Mouse (Mus musculus) layer of hippocampus, postnatal 14 days (tissue): ENCODE results near the gene Pgpep1. TPM values are rescaled to one million over a fixed set of nuclear protein-coding genes. Genes with fewer than 3 reads are reported as not detected.

Experiments used
- DNase-seq, 2 experiments: peaks; one replicate each; pipeline ENCODE4 v3.0.0; 2021 to 2022; ENCODE audit warnings: low spot score in 2 of 2, mixed read lengths in 1 of 2
- total RNA-seq, 2 experiments: library from RNA; stranded (reverse); gene quantifications; 2 replicates each; pipeline ENCODE4 v1.2.3; 2021

Pgpep1 gene
- total RNA-seq, 2 experiments from 2014 or later, result 25.9 to 30.8 TPM

DNA sequence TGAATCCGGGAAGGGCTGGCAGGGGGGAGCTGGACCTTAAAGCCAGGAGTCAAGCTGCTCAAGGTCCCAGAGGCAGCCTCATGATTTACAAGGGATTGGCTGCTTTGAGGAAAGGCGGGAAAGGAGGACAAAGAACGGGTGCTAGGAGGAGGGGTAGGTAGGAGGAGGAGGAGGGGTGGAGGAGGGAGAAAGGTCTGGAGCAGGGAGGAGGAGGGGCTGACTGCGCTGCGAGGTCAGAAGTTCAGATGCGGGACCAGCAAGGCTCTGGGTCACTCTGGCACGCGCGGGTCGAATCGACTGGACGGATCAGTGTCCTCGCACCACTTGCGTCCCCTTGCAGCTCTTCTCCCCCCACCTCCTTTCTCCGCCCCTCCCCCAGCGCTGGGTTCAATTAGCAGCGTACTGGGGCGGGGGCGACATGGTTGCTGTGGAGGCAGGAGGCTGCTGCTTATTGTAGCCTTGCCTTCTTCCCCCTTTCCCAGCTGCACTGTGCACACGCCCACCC lies 31.6 kb upstream of the Pgpep1 start:
- DNase-seq, result no peak

- no peak for DNase-seq
Observed at GRCm38 (mm10) chr8:70691230-70691629, 31.0 kb upstream of the Pgpep1 start.

- DNase-seq, result no peak
Observed at GRCm38 (mm10) chr8:70689892-70690390, 29.8 kb upstream of the Pgpep1 start.

- no peak for DNase-seq
Observed at GRCm38 (mm10) chr8:70688136-70688535, 27.9 kb upstream of the Pgpep1 start.

DNA sequence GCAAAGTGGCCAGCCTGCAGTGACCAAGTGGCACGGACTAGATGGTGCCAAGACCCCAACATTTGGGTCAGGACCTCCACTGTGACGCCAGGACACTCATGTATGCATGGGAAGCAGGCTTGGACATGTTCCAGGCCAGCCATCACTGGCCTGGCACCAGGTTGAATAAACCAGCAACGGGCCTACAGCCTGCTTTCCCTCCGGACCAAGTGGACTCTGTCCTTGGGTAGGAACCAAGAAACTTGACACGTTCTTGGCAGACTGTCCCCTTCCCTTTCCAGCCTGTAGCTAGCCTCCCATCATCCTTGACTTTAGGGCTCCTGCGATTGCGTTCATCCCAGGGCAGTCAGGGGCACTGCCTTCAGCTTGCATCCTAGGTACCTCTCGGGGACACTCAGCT lies 27.4 kb upstream of the Pgpep1 start:
- DNase-seq, result no peak

GRCm38 (mm10) chr8:70684291-70684690 lies 24.1 kb upstream of the Pgpep1 start:
- no peak for DNase-seq

- no peak for DNase-seq
Observed at GRCm38 (mm10) chr8:70682692-70683091, 22.5 kb upstream of the Pgpep1 start.

- DNase-seq, result no peak
Observed at GRCm38 (mm10) chr8:70682193-70682592, 22.0 kb upstream of the Pgpep1 start.

GRCm38 (mm10) chr8:70681410-70681809 lies 21.2 kb upstream of the Pgpep1 start:
- DNase-seq, result no peak

DNA sequence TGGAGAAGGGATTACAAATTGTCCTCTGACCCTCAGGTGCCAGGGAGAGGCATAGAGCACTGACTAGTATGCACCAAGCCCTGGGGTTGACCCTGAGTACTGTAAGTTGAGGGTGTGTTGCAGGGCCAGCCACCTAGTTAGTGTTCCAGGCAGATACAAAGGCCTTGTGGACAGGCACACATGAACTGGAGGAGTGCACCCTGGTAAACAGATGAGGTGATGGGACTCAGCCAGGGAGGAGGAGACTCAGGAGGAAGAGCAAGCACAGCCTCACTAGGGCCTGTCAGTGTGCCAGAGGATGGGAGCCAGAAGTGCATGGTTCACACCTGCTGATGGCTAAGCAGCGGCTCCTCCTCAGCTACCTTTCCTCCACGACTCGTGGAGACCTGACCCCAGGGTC lies 19.9 kb upstream of the Pgpep1 start:
- no peak for DNase-seq

DNA sequence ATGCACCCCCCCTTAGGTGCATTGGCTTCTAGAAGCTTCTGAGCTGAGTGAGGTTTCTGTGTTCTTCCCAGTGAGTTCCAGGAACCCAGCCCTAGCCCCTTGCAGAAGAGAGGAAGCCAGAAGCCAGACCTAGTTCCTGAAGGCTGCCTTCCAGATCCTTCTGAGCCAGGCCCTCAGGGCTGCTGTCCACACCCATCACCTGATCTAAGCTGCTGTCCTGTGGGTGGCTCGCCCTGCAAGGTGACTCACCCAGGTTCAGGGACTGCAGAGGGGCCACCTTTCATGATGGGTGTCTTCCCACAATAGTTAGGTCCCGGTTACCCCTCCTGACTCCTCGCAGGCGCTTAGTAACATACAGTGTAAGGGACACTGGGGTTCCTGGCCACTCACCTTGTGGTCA lies 19.2 kb upstream of the Pgpep1 start:
- DNase-seq, result no peak

DNA sequence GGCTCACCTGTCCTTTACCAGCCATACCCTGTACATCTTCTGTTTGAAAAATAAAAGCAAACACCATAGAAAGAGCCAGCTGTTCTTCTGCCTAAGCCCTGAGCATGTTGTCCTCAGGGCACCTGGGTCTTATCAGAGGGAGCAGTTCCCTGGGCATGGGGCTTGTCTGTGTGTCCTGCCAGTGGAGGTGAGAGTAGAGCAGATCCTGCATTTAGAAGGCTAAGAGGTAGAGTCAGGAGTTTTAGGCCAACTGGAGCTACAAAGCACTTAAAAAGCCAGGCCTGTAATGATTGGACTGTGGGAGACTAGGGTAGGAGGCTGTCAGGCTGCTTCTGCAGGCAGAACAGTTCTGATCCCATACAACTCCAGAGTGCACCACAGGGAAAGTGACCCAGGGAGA lies 18.5 kb upstream of the Pgpep1 start:
- DNase-seq, result no peak

DNA sequence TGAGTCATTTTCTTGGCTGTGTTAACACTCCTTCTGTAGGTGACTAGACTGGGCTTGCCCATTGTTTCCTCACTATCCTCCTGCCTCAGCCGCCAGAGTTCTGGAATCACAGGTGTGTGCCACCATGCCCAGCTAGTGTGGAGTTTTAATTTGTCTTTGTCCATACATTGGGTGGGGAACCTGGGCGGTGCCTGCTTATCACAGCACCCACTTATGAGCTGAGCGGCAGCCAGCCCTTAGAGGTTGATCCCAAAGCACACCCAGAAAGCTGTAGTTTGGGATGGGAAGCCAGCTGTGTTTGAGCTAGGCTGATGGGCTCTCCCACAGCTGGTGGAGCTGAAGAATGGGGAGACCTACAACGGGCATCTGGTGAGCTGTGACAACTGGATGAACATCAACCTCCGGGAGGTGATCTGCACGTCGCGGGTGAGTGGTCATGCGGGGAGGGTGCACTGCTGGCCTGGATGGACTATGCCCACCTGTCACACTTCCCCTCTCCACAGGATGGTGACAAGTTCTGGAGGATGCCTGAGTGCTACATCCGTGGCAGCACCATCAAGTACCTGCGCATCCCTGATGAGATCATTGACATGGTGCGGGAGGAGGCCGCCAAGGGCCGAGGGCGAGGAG lies 17.4 kb upstream of the Pgpep1 start:
- no peak for DNase-seq

GRCm38 (mm10) chr8:70675336-70675735 lies 15.1 kb upstream of the Pgpep1 start:
- DNase-seq, result no peak

DNA sequence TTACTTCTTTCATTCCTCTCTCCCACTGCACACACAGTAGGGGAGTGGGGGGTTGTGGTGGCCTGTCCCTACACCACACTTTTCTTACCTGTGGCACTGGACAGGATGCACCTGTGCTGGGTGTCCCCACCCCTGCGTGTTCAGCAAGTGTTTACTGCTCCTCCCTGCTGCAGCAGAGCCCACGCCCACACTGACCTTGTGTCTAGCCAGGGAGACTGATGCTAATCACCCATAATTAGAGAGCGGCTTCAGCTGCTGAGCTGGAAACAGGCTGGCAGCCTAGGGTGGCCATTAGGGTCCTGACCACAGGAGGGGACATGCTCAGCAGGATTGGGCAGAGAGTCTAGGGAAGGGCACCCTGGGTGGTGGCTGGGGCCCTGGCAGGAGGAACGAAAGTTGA lies 14.5 kb upstream of the Pgpep1 start:
- no peak for DNase-seq

DNA sequence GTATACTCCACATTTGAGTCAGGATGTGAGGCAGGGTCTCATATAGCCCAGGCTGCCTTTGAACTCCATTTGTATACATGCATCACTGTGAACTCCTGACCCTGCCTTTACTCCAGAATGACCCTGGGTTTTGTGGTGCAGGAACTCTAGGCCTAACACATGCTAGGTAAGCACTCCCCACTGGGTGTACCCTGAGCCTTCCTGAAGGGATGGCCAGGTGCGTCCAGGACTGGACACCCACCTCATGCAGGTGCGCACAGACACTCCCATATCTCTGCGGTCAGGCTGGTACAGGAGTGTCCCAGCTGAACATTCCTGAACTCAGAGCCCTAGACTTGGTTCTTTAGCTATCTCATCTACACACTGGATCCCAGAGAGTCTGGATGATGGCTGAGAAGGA lies 13.9 kb upstream of the Pgpep1 start:
- no peak for DNase-seq

DNA sequence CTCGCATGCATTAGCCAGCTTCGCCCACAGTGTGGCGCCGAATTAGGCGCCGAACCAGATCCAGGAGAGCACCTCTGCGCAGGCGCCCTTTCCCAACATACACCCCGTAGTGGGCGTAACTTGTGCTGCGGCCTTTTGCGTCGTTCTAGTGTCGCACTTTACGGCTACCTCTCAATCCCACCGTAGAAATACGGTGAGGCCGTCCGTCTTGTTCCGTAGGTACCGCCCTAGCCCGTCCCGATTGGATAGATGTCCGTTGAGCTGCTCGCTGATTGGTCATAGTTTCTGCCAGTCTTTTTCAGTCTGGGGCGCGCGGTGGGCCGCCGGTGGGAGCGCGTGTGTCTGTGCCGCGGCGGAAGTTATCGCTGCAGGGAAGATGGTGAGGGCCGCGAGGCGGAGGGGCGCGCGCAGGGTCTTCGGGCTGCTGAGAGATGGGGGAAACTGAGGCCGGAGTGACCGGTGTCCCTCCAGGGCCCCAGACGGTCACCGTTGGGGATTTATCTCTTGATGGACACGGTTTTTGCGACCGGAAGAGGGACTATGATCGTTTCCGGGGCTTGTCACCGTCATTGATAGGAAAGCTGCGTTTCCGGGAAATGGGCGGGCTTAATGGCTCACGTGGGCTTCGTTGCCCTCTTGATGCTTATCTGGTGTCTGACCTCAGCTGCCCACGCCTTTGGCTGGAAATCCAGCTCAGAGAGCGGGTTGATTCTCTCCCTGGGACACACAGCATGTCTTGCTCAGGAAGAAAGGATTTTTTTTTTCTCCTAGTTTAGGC lies 13.1 kb upstream of the Pgpep1 start, which contains the start of gene Lsm4:
Lsm4 (plus strand) TSS at position 170 of the 778 bp plus-strand sequence.
- peak; percentile 99 to 100 for DNase-seq

GRCm38 (mm10) chr8:70672325-70673078 lies 12.3 kb upstream of the Pgpep1 start:
- DNase-seq, result no peak

DNA sequence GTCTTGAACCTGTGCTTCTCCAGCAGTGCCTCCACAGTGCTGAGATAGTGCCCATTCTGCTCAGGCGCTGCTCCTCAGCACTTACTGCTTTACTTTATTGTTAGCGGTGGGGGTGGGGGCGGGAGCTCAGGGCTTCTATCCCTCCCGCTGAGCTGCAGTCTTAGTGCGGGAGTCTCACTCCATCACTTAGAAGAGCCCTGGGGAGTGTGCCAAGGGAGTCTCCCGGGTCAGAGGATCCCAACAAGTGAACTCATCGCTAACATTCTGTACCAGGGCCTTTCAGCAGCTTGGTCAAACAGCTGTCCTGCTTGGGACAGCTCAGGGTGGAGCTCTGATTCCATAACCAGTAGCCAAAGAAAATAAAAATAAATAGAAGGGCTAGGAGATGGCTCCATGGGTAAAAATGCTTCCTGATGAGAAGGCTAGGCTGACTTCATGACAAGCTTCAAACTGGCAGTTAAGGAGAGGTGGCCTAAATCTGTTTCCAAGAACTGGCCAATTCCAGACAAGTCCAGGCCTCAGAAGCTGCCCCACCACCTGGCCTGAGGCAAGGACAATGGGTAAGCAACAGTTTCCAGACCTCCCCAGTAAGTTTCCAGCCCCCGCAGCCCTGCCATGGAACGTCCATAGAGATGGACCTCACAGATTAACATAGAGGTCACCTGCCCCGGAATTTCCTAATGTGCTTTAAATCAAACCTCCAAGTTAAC lies 11.6 kb upstream of the Pgpep1 start:
- no peak for DNase-seq

- DNase-seq, result peak in 1 of 2 experiments; percentile 77
Observed at GRCm38 (mm10) chr8:70667071-70667470, 6.9 kb upstream of the Pgpep1 start.

GRCm38 (mm10) chr8:70665599-70665998 lies 5.4 kb upstream of the Pgpep1 start:
- DNase-seq, result no peak
